Mouse (Mus musculus) liver, embryonic 11.5 days (tissue): Measurements from ENCODE around the gene Gm8050. TPM values are rescaled to one million over a fixed set of nuclear protein-coding genes. Genes with fewer than 3 reads are reported as not detected.
"Not testable (repeated sequence)": the region's sequence is repeated elsewhere in the genome, so short reads cannot be mapped to it uniquely, and the experiment has no call there.

Experiments
- ATAC-seq: fragments of 200-750 bp; cut with Nextera tagmentation; replicated peaks from 2 replicates; pipeline ENCODE4 v1.8.0; 2017; ENCODE audit warnings: moderate number of reproducible peaks, mild to moderate bottlenecking, moderate TSS enrichment, moderate library complexity; ENCODE audit not compliant: low FRiP score
- DNase-seq: peaks from one replicate; pipeline ENCODE4 v3.0.0-alpha.2; 2017; ENCODE audit warnings: low spot score
- H3K27ac ChIP-seq: fragments of 300-500 bp; sonication (generic); 2 replicates; pipeline ENCODE4 v1.5.1; 2014; ENCODE audit warnings: mild to moderate bottlenecking, low read depth, low read length, control low read depth
- H3K27me3 ChIP-seq: fragments of 300-500 bp; sonication (generic); replicated peaks from 2 replicates; pipeline ENCODE4 v1.6.1; 2014; ENCODE audit warnings: low read length, mixed read lengths; ENCODE audit not compliant: control insufficient read depth, insufficient read depth
- H3K36me3 ChIP-seq: fragments of 300-500 bp; sonication (generic); 2 replicates; pipeline ENCODE4 v1.6.1; 2014; ENCODE audit warnings: mild to moderate bottlenecking, low read length, moderate library complexity, mixed read lengths; ENCODE audit not compliant: control insufficient read depth, insufficient read depth
- H3K4me1 ChIP-seq: fragments of 300-500 bp; sonication (generic); replicated peaks from 2 replicates; pipeline ENCODE4 v1.6.1; 2014; ENCODE audit warnings: low read length, mixed read lengths; ENCODE audit not compliant: control insufficient read depth, insufficient read depth
- H3K4me2 ChIP-seq: fragments of 300-500 bp; sonication (generic); 2 replicates; pipeline ENCODE4 v1.6.1; 2014; ENCODE audit warnings: mild to moderate bottlenecking, control low read depth, moderate library complexity
- H3K4me3 ChIP-seq: fragments of 300-500 bp; sonication (generic); 2 replicates; pipeline ENCODE4 v1.5.1; 2014; ENCODE audit warnings: low read depth, low read length, control low read depth
- H3K9ac ChIP-seq: fragments of 300-500 bp; sonication (generic); 2 replicates; pipeline ENCODE4 v1.6.1; 2014; ENCODE audit warnings: low read depth, low read length, control low read depth
- H3K9me3 ChIP-seq: fragments of 300-500 bp; sonication (generic); 2 replicates; pipeline ENCODE4 v1.6.1; 2016; ENCODE audit warnings: low read length, inconsistent platforms, mixed read lengths; ENCODE audit not compliant: control insufficient read depth
- WGBS: fragments of 180-500 bp; shearing (Covaris S2); extraction: QIAGEN DNeasy Blood & Tissue Kit; methylation state at CpG from one replicate; pipeline ENCODE4 v1.1.7; 2014; 5-methylcytosine and 5-hydroxymethylcytosine counted together
- polyA plus RNA-seq: library from polyadenylated mRNA; unstranded; fragments of >200 nt; fragmentation: Nextera tagmentation; extraction: Ambion mirVana; gene quantifications from 2 replicates; pipeline ENCODE4 v1.2.1, GENCODE M21; 2014

Gene Gm8050
- not detected in 2 replicates for polyA plus RNA-seq

DNA sequence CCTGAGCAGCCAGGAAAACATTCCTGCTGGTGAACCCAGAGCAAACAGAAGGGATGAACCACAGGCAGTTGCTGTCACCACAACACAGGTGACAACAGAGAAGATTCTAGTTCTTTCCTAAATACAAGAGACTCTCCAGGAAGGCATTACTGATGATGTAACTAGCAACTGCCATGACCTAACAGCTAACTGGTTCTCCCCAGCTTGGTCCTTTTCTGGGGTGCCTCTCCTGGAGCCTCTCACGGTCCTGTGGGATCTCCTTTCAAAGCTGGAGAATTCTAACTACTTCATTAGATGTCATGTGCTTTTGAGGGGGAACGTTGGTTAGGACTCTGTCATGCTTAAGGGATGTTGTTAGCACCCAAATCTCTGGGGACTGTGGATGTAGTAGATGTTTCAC lies at the start of gene Gm8050:
TSS of gene Gm8050 (minus strand) at position 101 of the 400 bp plus-strand sequence.
- H3K4me2 ChIP-seq, H3K9me3 ChIP-seq, H3K9ac ChIP-seq, DNase-seq, H3K27me3 ChIP-seq, H3K4me1 ChIP-seq, H3K27ac ChIP-seq, H3K4me3 ChIP-seq, H3K36me3 ChIP-seq, ATAC-seq: not testable (repeated sequence)
- no CpG with 5 or more reads among the region's 2 CpGs for WGBS

DNA sequence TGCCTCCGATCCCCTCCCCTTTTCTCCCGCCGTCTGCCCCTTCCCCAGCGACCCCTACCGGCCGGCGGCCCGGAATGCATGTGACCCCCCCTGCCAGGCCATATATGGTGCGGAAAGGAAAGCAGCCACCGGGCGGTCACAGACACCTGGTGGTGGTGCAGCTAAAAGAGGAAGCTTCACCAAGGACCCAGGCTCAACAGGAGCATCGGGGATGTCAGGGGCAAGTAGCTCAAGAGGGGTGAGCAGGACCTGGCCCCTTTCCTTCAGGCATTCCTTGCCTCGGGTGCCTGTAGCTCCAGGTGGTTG lies 37.1 kb upstream of the Gm8050 start:
- H3K4me3 ChIP-seq, result peak overlapping the region; percentile 41; the same call in 1 of the 2 replicates
- not testable (repeated sequence) for H3K27me3 ChIP-seq, H3K9me3 ChIP-seq, H3K9ac ChIP-seq, H3K27ac ChIP-seq, ATAC-seq, H3K4me1 ChIP-seq, DNase-seq, H3K36me3 ChIP-seq, H3K4me2 ChIP-seq
- WGBS, result 0% methylated on average over 4 of the region's 13 CpGs

DNA sequence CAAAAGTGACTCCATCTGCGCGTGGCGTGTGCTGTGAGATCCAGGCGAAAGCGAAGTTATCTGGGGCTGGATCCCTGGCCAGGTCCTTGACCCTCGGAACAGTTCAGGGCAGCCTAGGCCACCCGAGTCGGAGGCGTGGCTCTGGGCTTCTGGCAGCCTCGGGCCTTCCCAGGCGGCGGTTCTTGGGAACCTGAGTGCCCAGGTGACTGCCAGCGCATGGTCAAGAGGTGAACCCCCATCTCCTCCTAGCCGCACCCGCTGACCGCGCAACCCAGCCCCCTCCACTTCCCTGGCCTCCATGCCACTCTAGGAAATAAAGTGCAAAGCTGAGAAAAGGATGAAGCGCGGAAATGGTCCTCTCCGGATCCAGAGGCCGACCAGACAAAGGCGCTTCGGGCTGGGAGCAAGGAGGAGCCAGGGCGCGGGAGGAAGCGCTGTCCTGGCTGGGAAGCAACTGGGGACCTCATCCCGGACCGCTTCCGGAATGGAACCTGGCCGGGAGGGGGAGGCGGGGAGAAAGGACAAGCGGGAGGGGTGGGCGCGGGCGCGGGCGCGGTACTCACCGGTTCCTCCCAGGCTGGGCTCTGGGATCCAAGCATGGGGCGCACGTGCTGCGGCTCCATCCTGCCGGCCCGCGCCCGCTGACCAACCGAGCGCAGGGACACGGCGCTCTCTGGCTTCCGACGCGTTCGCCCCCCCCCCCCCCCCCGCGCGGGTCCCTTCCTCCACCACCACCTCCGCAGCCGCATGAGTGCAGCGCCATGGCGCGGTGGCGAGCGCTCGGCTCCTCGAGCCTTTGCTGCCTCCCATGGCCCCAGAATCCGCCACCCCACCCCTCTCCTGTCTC lies 36.6 kb upstream of the Gm8050 start:
- H3K27ac ChIP-seq, H3K36me3 ChIP-seq, H3K9me3 ChIP-seq, ATAC-seq, H3K27me3 ChIP-seq, H3K9ac ChIP-seq, H3K4me1 ChIP-seq: not testable (repeated sequence)
- WGBS, result 1% methylated on average over 21 of the region's 67 CpGs
- H3K4me2 ChIP-seq, result peak overlapping the region; percentile 51
- DNase-seq, result peak; percentile 28
- peak overlapping the region; percentile 41 for H3K4me3 ChIP-seq

DNA sequence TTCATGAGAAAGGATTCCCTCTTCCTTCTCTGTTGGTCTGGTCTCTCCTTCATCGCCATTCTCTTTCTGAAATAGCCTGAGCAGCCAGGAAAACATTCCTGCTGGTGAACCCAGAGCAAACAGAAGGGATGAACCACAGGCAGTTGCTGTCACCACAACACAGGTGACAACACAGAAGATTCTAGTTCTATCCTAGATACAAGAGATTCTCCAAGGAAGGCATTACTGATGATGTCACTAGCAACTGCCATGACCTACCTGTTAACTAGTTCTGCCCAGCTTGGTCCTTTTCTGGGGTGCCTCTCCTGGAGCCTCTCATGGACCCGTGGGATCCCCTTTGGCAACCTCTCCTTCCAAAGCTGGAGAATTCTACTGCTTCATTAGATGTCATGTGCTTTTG lies 22.2 kb upstream of the Gm8050 start, which contains the start of gene Gm3636:
TSS of gene Gm3636 (minus strand) at position 101 of the 400 bp plus-strand sequence.
- not testable (repeated sequence) for H3K36me3 ChIP-seq, H3K27ac ChIP-seq, H3K4me2 ChIP-seq, DNase-seq, H3K9me3 ChIP-seq, H3K27me3 ChIP-seq, H3K4me3 ChIP-seq, H3K4me1 ChIP-seq, ATAC-seq, H3K9ac ChIP-seq
- WGBS, result no CpG with 5 or more reads among the region's 2 CpGs

DNA sequence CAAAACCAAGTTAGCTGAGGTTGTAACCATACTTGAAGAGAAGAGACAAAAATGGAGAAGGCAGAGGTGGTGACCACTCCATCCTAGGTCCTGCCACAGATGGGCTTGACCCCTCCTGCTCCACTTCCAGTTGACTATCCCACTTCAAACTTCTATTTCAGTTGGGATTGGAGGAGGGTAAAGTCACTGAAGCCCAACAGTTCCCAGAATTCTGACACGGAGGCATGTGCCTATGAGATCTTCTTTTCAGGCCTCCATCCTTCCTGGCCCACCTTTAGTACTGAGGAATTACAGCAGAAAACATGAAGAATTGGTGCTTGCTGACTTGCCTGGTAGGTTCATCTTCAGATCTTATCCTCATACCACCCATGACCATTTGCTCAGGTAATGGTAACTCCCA lies 36.0 kb downstream of the Gm8050 start, which contains the start of gene Gm10251:
TSS of gene Gm10251 (minus strand) at position 101 of the 400 bp plus-strand sequence.
- not testable (repeated sequence) for ATAC-seq, H3K9me3 ChIP-seq, H3K4me2 ChIP-seq, H3K4me1 ChIP-seq, DNase-seq, H3K36me3 ChIP-seq, H3K9ac ChIP-seq, H3K27me3 ChIP-seq, H3K27ac ChIP-seq, H3K4me3 ChIP-seq
- WGBS, result no CpG with 5 or more reads among the region's 1 CpGs

Other genes with a start within 250 kb of the Gm8050 start
- not detected in 2 replicates for gene Gm8356, start 183.0 kb downstream of the Gm8050 start, polyA plus RNA-seq
- 0.10 TPM in 1 of 2 replicates, not detected in the other for gene Gm3629, start 129.6 kb downstream of the Gm8050 start, polyA plus RNA-seq
- not detected in 2 replicates for gene Gm3460, start 97.8 kb downstream of the Gm8050 start, polyA plus RNA-seq
- not detected in 2 replicates for gene Gm10251, start 36.1 kb downstream of the Gm8050 start, polyA plus RNA-seq
- gene Gm3636, start 22.1 kb upstream of the Gm8050 start, polyA plus RNA-seq, result 1.8 and 1.9 TPM in 2 replicates
- gene Gm8362, start 54.2 kb upstream of the Gm8050 start, polyA plus RNA-seq, result not detected in 2 replicates
- gene Gm3642, start 120.1 kb upstream of the Gm8050 start, polyA plus RNA-seq, result not detected in 2 replicates
- gene Gm3667, start 169.7 kb upstream of the Gm8050 start, polyA plus RNA-seq, result 0.26 TPM in 1 of 2 replicates, not detected in the other